Mouse (Mus musculus) midbrain, postnatal 0 days (tissue): ENCODE measurements around the gene Larp7. TPM values are rescaled to one million over a fixed set of nuclear protein-coding genes. Genes with fewer than 3 reads are reported as not detected.

Experiments used
- ATAC-seq: fragments of 200-750 bp; cut with Nextera tagmentation; 2 replicates; pipeline ENCODE4 v1.8.0; 2017; ENCODE audit warnings: moderate number of reproducible peaks, mild to moderate bottlenecking, moderate TSS enrichment, moderate library complexity; ENCODE audit not compliant: low FRiP score
- DNase-seq: peaks from one replicate; pipeline ENCODE4 v3.0.0-alpha.2; 2015; ENCODE audit warnings: low spot score
- H3K27ac ChIP-seq: fragments of 300-500 bp; sonication (generic); 2 replicates; pipeline ENCODE4 v1.5.1; 2014; ENCODE audit warnings: low read depth, mild to moderate bottlenecking, low read length, mixed read lengths
- H3K27me3 ChIP-seq: fragments of 300-500 bp; sonication (generic); 2 replicates; pipeline ENCODE4 v1.6.1; 2014; ENCODE audit warnings: low read length, control low read depth, mixed read lengths; ENCODE audit not compliant: insufficient read depth
- H3K36me3 ChIP-seq: fragments of 300-500 bp; sonication (generic); 2 replicates; pipeline ENCODE4 v1.6.1; 2014; ENCODE audit warnings: low read length, control low read depth, mixed read lengths; ENCODE audit not compliant: insufficient read depth
- H3K4me1 ChIP-seq: fragments of 300-500 bp; sonication (generic); 2 replicates; pipeline ENCODE4 v1.6.1; 2014; ENCODE audit warnings: mild to moderate bottlenecking, control low read depth, antibody characterized with exemption, low read length, mixed read lengths; ENCODE audit not compliant: insufficient read depth
- H3K4me2 ChIP-seq: fragments of 300-500 bp; sonication (generic); 2 replicates; pipeline ENCODE4 v1.6.1; 2014; ENCODE audit warnings: low read depth, mild to moderate bottlenecking, low read length, mixed read lengths; ENCODE audit not compliant: poor library complexity, severe bottlenecking
- H3K4me3 ChIP-seq: fragments of 300-500 bp; sonication (generic); 2 replicates; pipeline ENCODE4 v1.5.1; 2014; ENCODE audit warnings: low read depth, mild to moderate bottlenecking, low read length, moderate library complexity
- H3K9ac ChIP-seq: fragments of 300-500 bp; sonication (generic); replicated peaks from 2 replicates; pipeline ENCODE4 v1.6.1; 2014; ENCODE audit warnings: mild to moderate bottlenecking, low read length, moderate library complexity, mixed read lengths; ENCODE audit not compliant: poor library complexity, severe bottlenecking
- H3K9me3 ChIP-seq: fragments of 300-500 bp; sonication (generic); 2 replicates; pipeline ENCODE4 v1.6.1; 2016; ENCODE audit warnings: low read length, control low read depth
- CTCF ChIP-seq: IDR thresholded peaks from 2 replicates; pipeline ENCODE4 v1.5.1; 2016; ENCODE audit warnings: antibody characterized with exemption, mild to moderate bottlenecking
- WGBS: fragments of 180-500 bp; shearing (Covaris S2); extraction: QIAGEN DNeasy Blood & Tissue Kit; methylation state at CpG from one replicate; pipeline ENCODE4 v1.1.7; 2014; 5-methylcytosine and 5-hydroxymethylcytosine counted together
- microRNA counts: library from miRNA; unstranded; fragments of <30 nt; microRNA quantifications from one replicate; lab custom pipeline; 2015
- microRNA-seq: library from miRNA; unstranded; fragments of <30 nt; microRNA quantifications from one replicate; pipeline ENCODE4, GENCODE M21; 2016; ENCODE audit warnings: borderline number of aligned reads
- polyA plus RNA-seq: library from polyadenylated mRNA; unstranded; fragments of >200 nt; fragmentation: Nextera tagmentation; extraction: Ambion mirVana; gene quantifications from 2 replicates; pipeline ENCODE4 v1.2.1, GENCODE M21; 2015
- total RNA-seq: library from RNA; depleted of rRNA; stranded (reverse); fragments of >200 nt; gene quantifications from 2 replicates; pipeline ENCODE4 v1.2.3, GENCODE M21; 2014; rRNA removed

Gene Larp7
- total and polyA plus RNA-seq, 2 experiments from 2014 or later = 9.0 to 31.8 TPM

DNA sequence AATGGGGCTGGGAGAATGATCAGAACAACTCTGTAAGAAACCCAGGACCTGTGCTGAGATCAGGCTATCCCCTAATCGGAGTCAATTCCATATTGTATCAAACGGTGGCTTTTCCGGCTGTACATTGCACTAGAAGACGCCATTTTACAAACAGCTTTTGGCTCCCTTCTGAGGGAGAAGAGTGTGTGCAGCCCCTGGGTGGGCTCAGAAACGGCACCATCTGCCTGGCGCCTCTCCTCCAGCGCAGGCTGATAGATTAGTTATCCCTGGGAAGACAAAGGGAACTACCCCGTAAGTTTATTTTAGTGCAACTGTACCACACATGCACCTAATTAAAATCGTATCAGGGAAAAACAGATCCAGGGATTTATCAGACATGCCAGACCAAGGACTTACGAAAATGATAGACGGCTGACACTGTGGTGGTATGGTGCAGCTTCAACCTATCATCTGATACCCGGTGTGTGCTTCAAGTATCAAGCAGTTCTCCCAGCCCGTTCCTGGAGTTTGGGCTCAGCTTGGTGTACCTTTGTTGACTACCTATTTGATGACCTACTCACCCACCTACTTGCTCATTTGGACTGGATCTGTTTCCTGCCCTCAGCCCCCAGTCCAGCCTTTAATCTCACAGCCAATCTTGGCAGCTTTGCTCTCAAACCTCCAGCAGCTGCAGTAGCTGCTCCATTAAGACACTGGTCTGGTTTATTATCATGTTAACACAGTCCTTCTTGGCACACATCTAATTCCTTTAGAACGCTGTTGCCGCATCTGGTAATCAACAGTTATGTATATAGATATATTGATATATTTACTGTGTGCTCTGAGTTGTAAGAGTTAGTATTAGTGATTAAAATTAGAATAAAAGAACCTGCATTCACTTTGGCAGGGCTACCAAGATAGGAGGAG lies 45.0 kb downstream of the Larp7 start:
- no peak for ATAC-seq
- DNase-seq = no peak

DNA sequence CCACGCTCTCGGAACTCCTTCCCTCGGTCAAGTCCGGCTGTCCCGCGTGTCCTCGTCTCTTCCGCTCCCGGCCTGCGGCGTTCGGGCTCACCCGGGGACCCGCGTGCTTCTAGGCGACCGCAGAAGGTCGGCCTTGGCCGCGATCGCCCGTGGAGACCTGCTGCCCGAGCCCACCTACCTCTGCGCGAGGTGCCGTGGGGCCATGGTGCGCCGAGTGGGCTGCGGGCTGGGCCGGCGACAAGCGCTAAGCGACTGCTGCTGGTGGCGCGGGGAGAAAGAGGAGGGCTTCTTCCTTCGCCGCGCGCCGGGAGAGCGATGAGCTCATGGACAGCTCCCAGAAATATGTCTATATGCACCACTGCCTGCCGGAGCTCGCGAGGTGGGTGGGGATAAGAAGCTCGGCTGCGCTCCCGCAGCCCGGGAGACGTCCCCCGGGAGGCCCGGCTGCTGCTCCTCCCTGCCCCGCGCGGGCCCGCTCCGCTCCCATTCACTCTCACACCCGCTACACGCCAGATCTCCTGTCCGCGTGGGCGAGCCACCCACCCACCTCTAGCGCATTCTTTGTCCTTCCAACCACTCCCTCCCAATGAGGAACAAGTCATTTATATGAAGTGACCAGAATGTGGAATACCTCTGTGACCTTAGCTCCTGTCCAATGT lies 54.3 kb downstream of the Larp7 start, which contains the start of gene Ank2:
Gene Ank2 (minus strand): TSS at position 609 of the 659 bp plus-strand sequence.
- Histone ChIP-seq H3K4me1 (no peaks in the 10 kb centered on the region), H3K27ac (peak within 1 kb of the TSS; percentile 70), H3K36me3 (no peaks in the 10 kb centered on the region), H3K4me2 (peak within 1 kb of the TSS; percentile 91), H3K9me3 (no peaks in the 10 kb centered on the region), H3K27me3 (no peaks in the 10 kb centered on the region), H3K9ac (peak within 1 kb of the TSS; percentile 89), H3K4me3 (peak within 1 kb of the TSS; percentile 82)
- TF ChIP-seq CTCF = no peak
- WGBS = 1% methylated on average over 48 of the region's 62 CpGs
- ATAC-seq (peak; percentile 79), DNase-seq (peak; percentile 71)

More for the DNA sequence above, 45.0 kb downstream of the Larp7 start:
- H3K9me3 ChIP-seq = no peaks in the 10 kb centered on the region
- no peak overlapping the region for H3K27ac ChIP-seq
- H3K4me3 ChIP-seq = no peak overlapping the region
- H3K4me2 ChIP-seq = no peak overlapping the region
- no peak for TF ChIP-seq CTCF
- no peak overlapping the region for H3K9ac ChIP-seq
- H3K36me3 ChIP-seq = no peaks in the 10 kb centered on the region
- no peaks in the 10 kb centered on the region for H3K4me1 ChIP-seq
- WGBS = 71% methylated on average over 15 of the region's 15 CpGs
- H3K27me3 ChIP-seq = no peaks in the 10 kb centered on the region

DNA sequence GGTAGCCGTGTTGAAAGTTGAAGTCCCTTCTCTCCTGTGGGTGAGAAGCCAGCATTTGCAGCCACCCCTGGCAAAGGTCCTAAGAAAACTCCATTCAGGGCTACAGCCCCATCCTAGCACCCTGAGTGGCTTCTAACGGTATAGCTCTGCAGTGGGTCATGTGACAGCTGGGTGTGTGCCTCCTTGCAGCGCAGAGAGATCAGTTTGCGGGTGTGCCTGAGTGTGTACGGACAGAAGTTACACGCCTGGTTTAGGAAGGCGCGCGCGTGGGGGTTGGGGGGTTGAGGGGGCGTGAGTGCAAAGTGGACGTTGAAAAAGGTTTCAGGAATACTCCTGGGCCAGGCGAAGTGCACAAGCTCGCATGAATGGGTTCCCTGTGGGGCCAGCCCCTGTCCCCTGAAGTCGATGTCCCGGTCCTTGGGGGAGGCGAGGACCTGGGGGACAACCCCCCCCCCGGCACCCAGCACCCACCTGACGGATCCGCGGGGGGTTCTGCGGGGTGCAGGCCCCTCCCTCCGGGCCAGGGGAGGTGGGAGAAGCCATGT lies 54.9 kb downstream of the Larp7 start:
- DNase-seq = peak; percentile 60
- Histone ChIP-seq H3K36me3 (no peaks in the 10 kb centered on the region), H3K9me3 (no peaks in the 10 kb centered on the region), H3K27me3 (no peaks in the 10 kb centered on the region), H3K27ac (peak overlapping the region; percentile 70), H3K4me3 (peak overlapping the region; percentile 82), H3K4me2 (peak overlapping the region; percentile 91), H3K9ac (peak overlapping the region; percentile 89), H3K4me1 (no peaks in the 10 kb centered on the region)
- TF ChIP-seq CTCF = no peak
- 2% methylated on average over 23 of the region's 23 CpGs for WGBS
- ATAC-seq = peak; percentile 76

DNA sequence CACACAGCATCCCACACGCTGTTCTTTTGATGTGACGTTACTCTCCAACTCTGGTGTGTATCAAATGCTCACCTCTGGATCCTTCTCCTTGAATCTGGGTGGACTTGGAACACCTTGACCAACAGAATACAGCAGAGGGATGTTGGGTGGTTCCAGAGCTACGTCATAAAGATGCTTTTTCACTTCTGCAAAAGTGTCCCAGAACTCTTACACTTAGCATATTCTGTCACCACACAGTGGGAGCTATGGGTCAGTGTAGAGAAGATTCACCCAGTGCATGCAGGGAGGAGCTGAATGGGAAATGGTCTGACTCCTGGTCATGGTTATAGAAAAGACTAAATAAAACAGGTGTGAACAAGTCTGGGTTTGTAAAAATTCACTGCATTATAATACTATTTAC lies 60.5 kb downstream of the Larp7 start:
- no peak for ATAC-seq

DNA sequence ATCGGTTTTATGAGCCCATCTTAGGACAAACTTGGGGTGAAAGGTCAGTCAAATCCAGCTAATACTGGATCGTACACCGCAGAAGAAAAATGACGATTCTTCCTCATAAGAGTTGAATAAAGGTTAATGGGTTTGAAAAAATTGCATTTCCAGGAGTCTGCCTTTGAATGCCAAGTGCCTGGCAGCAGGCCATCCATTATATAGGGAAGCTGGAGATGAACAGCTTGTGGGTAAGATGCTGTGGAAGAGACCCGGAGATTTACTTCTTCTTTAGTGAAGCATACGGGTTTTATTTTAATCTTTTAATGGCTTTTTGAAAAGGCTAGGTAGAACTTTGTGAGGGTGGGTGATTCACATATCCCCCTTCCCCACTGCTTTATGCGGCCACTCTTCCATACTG lies 65.8 kb downstream of the Larp7 start:
- no peaks in the 10 kb centered on the region for H3K36me3 ChIP-seq
- DNase-seq = peak; percentile 28
- no peaks in the 10 kb centered on the region for H3K27me3 ChIP-seq
- H3K4me2 ChIP-seq = no peak overlapping the region
- no peak overlapping the region for H3K4me3 ChIP-seq
- 53% methylated on average over 7 of the region's 7 CpGs for WGBS
- H3K4me1 ChIP-seq = no peaks in the 10 kb centered on the region
- ATAC-seq = no peak
- TF ChIP-seq CTCF = no peak
- no peak overlapping the region for H3K9ac ChIP-seq
- H3K27ac ChIP-seq = no peak overlapping the region
- H3K9me3 ChIP-seq = no peaks in the 10 kb centered on the region

More for the DNA sequence above, 60.5 kb downstream of the Larp7 start:
- Histone ChIP-seq H3K9ac (no peak overlapping the region), H3K4me2 (no peak overlapping the region), H3K4me1 (no peaks in the 10 kb centered on the region), H3K4me3 (no peak overlapping the region), H3K27me3 (no peaks in the 10 kb centered on the region), H3K9me3 (no peaks in the 10 kb centered on the region), H3K27ac (no peak overlapping the region), H3K36me3 (no peaks in the 10 kb centered on the region)
- no peak for TF ChIP-seq CTCF
- no peak for DNase-seq
- 93% methylated on average over 3 of the region's 3 CpGs for WGBS

MicroRNAs within 50 kb of the gene (microRNA counts, 519-probe panel; counts per million panel counts)
- microRNA mmu-miR-302a (lab: Ali Mortazavi, UCI) (528 counts per million, percentile 58 among the panel's probes with 10 or more counts), microRNA mmu-miR-302b (lab: Ali Mortazavi, UCI) (528 counts per million, percentile 58 among the panel's probes with 10 or more counts), microRNA mmu-miR-302c (lab: Ali Mortazavi, UCI) (528 counts per million, percentile 58 among the panel's probes with 10 or more counts), microRNA mmu-miR-302d (lab: Ali Mortazavi, UCI) (1,078 counts per million, percentile 59 among the panel's probes with 10 or more counts), microRNA mmu-miR-367 (lab: Ali Mortazavi, UCI) (528 counts per million, percentile 58 among the panel's probes with 10 or more counts)

Small RNA genes lying within 50 kb of the gene (microRNA-seq; reads per million reads assigned to microRNA genes)
- gene Mir302a = 108 reads per million, percentile 45 among the genes with 10 or more reads in this experiment
- 90.8 reads per million, percentile 42 among the genes with 10 or more reads in this experiment for gene Mir302b
- 13.4 reads per million, percentile 24 among the genes with 10 or more reads in this experiment for gene Mir302c
- 118 reads per million, percentile 45 among the genes with 10 or more reads in this experiment for gene Mir302d
- not detected for gene Mir367

Other genes with a start within 250 kb of the Larp7 start
- 623 and 716 TPM in 2 replicates for gene Ank2, start 54.0 kb downstream of the Larp7 start, total RNA-seq
- 155 and 200 TPM in 2 replicates for gene Ank2, start 54.0 kb downstream of the Larp7 start, polyA plus RNA-seq
- 2.0 and 3.3 TPM in 2 replicates for gene Zgrf1, start 140 bp upstream of the Larp7 start, total RNA-seq
- 1.3 and 1.9 TPM in 2 replicates for gene Zgrf1, start 140 bp upstream of the Larp7 start, polyA plus RNA-seq
- gene Neurog2, start 79.8 kb upstream of the Larp7 start, total RNA-seq = 0.99 and 2.3 TPM in 2 replicates
- gene Neurog2, start 79.8 kb upstream of the Larp7 start, polyA plus RNA-seq = 0.21 and 0.51 TPM in 2 replicates
- gene Alpk1, start 227.2 kb upstream of the Larp7 start, total RNA-seq = 0.60 and 0.99 TPM in 2 replicates
- gene Alpk1, start 227.2 kb upstream of the Larp7 start, polyA plus RNA-seq = 0.20 and 0.25 TPM in 2 replicates
- gene Tifa, start 236.5 kb upstream of the Larp7 start, total RNA-seq = 1.4 and 2.6 TPM in 2 replicates
- gene Tifa, start 236.5 kb upstream of the Larp7 start, polyA plus RNA-seq = 2.6 and 2.9 TPM in 2 replicates